Mouse (Mus musculus) heart, embryonic 12.5 days (tissue): ENCODE results near the gene Shroom1. TPM values are rescaled to one million over a fixed set of nuclear protein-coding genes. Genes with fewer than 3 reads are reported as not detected.
A peak's percentile ranks its signal among the peaks of the same experiment; 100 is the strongest.

Experiments
- ATAC-seq: fragments of 200-750 bp; cut with Nextera tagmentation; 2 replicates; pipeline ENCODE4 v1.8.0; 2017; ENCODE audit warnings: moderate TSS enrichment, moderate library complexity; ENCODE audit not compliant: insufficient number of reproducible peaks, low FRiP score
- H3K27ac ChIP-seq: fragments of 300-500 bp; sonication (generic); 2 replicates; pipeline ENCODE4 v1.5.1; 2016; ENCODE audit warnings: mild to moderate bottlenecking, moderate library complexity; ENCODE audit not compliant: poor library complexity, severe bottlenecking
- H3K27me3 ChIP-seq: fragments of 300-500 bp; sonication (generic); replicated peaks from 2 replicates; pipeline ENCODE4 v1.6.1; 2016; ENCODE audit warnings: mild to moderate bottlenecking, moderate library complexity
- H3K36me3 ChIP-seq: fragments of 300-500 bp; sonication (generic); 2 replicates; pipeline ENCODE4 v1.6.1; 2016; ENCODE audit warnings: mild to moderate bottlenecking, moderate library complexity
- H3K4me1 ChIP-seq: fragments of 300-500 bp; sonication (generic); replicated peaks from 2 replicates; pipeline ENCODE4 v1.6.1; 2016; ENCODE audit warnings: mild to moderate bottlenecking
- H3K4me2 ChIP-seq: fragments of 300-500 bp; sonication (generic); 2 replicates; pipeline ENCODE4 v1.6.1; 2016; ENCODE audit warnings: mild to moderate bottlenecking, moderate library complexity
- H3K4me3 ChIP-seq: fragments of 300-500 bp; sonication (generic); 2 replicates; pipeline ENCODE4 v1.5.1; 2016; ENCODE audit warnings: mild to moderate bottlenecking
- H3K9ac ChIP-seq: fragments of 300-500 bp; sonication (generic); 2 replicates; pipeline ENCODE4 v1.6.1; 2016; ENCODE audit warnings: mild to moderate bottlenecking, moderate library complexity
- H3K9me3 ChIP-seq: fragments of 300-500 bp; sonication (generic); replicated peaks from 2 replicates; pipeline ENCODE4 v1.6.1; 2016; ENCODE audit warnings: mild to moderate bottlenecking, moderate library complexity
- WGBS: fragments of 180-500 bp; shearing (Covaris S2); methylation state at CpG from one replicate; pipeline ENCODE4 v1.1.7; 2016; 5-methylcytosine and 5-hydroxymethylcytosine counted together
- polyA plus RNA-seq: library from polyadenylated mRNA; unstranded; fragments of >200 nt; fragmentation: Nextera tagmentation; extraction: Ambion mirVana; gene quantifications from 2 replicates; pipeline ENCODE4 v1.2.1, GENCODE M21; 2016

Gene Shroom1
- polyA plus RNA-seq, 1 experiment from 2014 or later: 5.8 TPM

DNA sequence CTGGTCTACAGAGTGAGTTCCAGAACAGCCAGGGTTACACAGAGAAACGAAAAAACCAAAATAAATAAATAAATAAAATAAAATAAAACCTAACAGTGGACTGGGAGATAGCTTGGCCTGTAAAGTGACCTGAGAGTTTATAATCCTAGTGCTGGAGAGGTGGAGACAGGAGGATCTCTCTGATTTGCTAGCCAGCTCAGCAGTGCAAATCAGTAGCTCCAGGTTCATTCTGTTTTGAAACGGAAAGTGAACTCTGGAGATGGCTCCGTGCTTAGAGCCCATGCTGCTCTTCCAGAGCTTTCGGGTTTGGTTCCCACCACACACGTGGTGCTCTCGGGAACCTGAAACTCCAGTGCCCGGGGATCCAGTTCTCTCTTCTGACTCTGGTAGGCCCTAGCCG lies 9.0 kb upstream of the Shroom1 start:
- Histone ChIP-seq H3K27me3 (0 out of 2 replicates have a peak, but pooled peaks cover 3% of the 10 kb centered on the region), H3K9ac (no peak overlapping the region), H3K27ac (no peak overlapping the region), H3K4me1 (0 out of 2 replicates have a peak, but pooled peaks cover 7% of the 10 kb centered on the region), H3K9me3 (no peaks in the 10 kb centered on the region), H3K4me3 (no peak overlapping the region), H3K4me2 (no peak overlapping the region), H3K36me3 (no peaks in the 10 kb centered on the region)
- no peak for ATAC-seq
- WGBS: 88% methylated on average over 8 of the region's 8 CpGs

DNA sequence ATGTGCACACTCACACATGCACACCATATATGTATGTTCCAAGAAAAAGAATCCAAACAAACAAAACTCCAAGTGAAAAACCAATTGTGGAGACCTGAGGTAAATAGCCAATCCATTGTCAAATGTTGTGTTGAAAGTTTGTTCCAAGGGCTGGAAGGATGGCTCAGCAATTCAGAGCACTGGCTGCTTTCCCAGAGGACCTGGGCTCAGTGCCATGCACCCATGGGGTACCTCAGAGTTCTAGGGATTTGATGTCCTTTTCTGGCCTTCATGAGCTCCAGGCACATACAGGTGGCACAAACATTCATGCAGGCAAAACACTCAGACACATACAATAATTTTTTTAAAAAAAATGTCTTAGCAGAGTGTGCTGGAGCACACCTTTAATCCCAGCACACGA lies 8.5 kb upstream of the Shroom1 start:
- Histone ChIP-seq H3K4me2 (no peak overlapping the region), H3K4me1 (0 out of 2 replicates have a peak, but pooled peaks cover 7% of the 10 kb centered on the region), H3K4me3 (no peak overlapping the region), H3K27ac (no peak overlapping the region), H3K9me3 (no peaks in the 10 kb centered on the region), H3K27me3 (0 out of 2 replicates have a peak, but pooled peaks cover 3% of the 10 kb centered on the region), H3K36me3 (no peaks in the 10 kb centered on the region), H3K9ac (no peak overlapping the region)
- ATAC-seq: no peak
- 83% methylated on average over 1 of the region's 1 CpGs for WGBS

DNA sequence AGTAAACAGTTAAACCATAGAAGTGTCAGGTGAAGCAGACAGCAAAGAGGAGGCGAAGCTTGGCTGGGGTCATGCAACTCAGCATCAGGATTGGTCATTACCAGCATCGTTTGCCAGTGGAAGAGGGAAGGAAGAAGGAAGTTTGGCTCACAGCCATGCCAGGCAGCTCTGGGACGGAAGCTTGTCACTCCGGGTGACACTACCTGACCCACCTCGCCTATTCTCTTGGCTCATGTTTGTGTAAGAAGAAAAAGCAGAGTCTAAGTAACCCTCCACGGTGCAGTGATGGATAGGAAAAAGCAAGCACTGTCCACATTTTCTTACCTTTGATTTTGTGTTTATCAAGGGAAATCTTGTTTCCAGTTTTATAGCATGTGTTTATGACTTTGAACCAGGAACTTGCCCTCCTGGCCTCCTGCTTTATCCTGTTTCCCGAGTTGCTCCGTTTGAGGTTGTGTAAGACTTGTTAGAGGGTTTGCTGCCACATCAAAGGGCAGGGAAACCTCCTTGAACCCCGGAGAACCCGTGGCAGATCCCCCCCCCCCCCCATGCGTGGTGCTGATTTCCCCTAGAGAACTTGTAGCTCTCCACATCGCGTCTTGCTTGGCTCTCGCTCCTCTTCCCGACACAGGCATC lies 6.8 kb upstream of the Shroom1 start:
- Histone ChIP-seq H3K4me2 (no peak overlapping the region), H3K9ac (no peak overlapping the region), H3K4me3 (no peak overlapping the region), H3K27ac (no peak overlapping the region), H3K27me3 (0 out of 2 replicates have a peak, but pooled peaks cover 3% of the 10 kb centered on the region), H3K36me3 (no peaks in the 10 kb centered on the region), H3K9me3 (no peaks in the 10 kb centered on the region), H3K4me1 (0 out of 2 replicates have a peak, but pooled peaks cover 7% of the 10 kb centered on the region)
- WGBS: 36% methylated on average over 15 of the region's 15 CpGs
- ATAC-seq: no peak

DNA sequence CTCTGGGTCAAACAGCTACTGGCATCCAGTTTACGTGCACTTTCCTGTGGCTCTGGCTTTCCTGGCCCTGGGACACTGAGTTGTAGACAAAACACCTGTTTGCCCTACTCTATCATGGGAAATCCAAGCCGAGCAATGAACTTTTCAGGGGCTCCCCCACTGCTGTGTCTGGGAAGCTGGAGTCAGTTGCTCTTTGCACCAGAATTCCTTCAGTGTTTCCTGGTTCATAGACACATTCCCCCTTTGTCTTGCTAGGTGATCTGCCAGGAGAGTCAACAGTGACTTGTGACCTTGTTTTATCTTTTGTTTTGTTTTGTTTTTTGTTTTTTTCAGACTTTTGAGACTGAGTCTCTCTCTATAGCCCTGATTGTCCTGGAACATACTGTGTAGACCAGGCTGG lies 5.6 kb upstream of the Shroom1 start:
- Histone ChIP-seq H3K27me3 (0 out of 2 replicates have a peak, but pooled peaks cover 3% of the 10 kb centered on the region), H3K9me3 (no peaks in the 10 kb centered on the region), H3K27ac (no peak overlapping the region), H3K36me3 (no peaks in the 10 kb centered on the region), H3K4me1 (0 out of 2 replicates have a peak, but pooled peaks cover 3% of the 10 kb centered on the region), H3K4me3 (no peak overlapping the region), H3K4me2 (no peak overlapping the region), H3K9ac (no peak overlapping the region)
- no peak for ATAC-seq
- 72% methylated on average over 2 of the region's 2 CpGs for WGBS

DNA sequence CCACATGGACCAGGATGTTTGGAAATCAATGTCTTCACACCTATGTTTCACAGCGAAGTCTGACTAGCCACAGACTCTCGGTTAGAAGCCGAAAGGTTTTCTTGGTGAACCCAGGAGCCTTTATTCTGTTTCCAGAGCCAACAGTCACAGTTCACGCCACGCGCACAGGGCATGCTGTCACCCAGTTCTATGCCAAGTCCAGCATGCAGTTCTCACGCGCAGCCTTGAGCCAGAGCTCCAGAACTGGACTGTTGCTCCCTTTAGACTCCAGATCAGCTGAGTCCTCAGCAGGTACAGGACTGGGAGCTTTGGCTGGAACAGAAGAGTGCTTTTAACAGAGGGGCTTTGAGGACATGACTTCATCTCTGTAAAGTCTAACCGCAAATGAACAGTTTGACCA lies 4.6 kb upstream of the Shroom1 start:
- no peak overlapping the region for H3K27ac ChIP-seq
- H3K9ac ChIP-seq: no peak overlapping the region
- H3K9me3 ChIP-seq: no peaks in the 10 kb centered on the region
- no peaks in the 10 kb centered on the region for H3K36me3 ChIP-seq
- 93% methylated on average over 9 of the region's 9 CpGs for WGBS
- 0 out of 2 replicates have a peak, but pooled peaks cover 3% of the 10 kb centered on the region for H3K27me3 ChIP-seq
- no peak overlapping the region for H3K4me2 ChIP-seq
- ATAC-seq: no peak
- peaks cover 3% of the 10 kb centered on the region; the same call in 1 of the 2 replicates for H3K4me1 ChIP-seq
- no peak overlapping the region for H3K4me3 ChIP-seq

DNA sequence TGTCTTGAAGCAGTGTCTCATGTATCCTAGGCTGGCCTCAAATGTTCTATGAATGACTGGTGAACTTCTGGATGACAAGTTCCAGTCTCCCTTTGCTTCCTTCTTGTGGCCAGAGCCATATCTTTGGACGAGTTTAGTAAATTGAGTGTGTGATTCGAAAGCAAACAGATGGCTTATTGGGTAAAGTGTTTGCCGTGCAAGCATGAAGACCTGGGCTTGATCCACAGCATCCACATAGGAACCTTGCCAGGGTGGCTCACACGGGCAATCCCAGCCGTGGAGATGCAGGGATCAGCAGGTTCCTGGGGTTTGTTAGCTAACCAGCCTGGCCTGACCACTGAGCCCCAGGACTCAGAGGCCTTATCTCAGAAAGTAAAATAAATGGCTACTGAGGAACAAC lies 4.0 kb upstream of the Shroom1 start:
- no peak for ATAC-seq
- Histone ChIP-seq H3K27ac (no peak overlapping the region), H3K4me1 (peaks cover 3% of the 10 kb centered on the region; the same call in 1 of the 2 replicates), H3K27me3 (peaks cover 9% of the 10 kb centered on the region; the same call in 1 of the 2 replicates), H3K9me3 (no peaks in the 10 kb centered on the region), H3K4me2 (no peak overlapping the region), H3K4me3 (no peak overlapping the region), H3K9ac (no peak overlapping the region), H3K36me3 (no peaks in the 10 kb centered on the region)
- WGBS: 77% methylated on average over 5 of the region's 5 CpGs

DNA sequence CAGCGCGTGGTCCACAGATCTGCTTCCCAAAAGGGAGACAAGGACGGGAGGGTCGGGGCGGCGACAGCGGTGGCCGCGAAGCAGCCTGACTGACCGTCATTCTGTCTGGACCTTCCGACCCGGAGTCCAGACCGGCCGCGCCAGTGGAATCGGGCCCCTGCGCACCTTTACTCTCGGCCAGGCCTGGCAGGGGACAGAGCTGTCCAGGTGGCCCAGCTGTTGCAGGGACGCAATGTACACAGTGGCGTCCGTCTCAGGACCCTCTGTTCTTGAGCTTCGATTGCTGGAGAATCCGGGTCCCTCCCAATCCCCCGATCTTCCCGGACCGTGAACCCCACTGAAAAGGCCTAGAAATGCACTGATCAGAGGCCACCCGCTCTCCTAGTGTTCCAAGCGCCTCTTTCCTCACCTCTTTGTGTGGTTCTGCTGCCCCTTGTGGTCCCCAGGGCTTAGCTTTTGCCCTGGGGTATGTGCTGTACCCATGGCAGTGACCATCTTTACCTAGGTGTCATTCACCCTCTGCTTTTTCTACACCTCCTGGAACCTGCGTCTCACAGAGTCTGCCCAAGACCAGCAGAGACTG lies 458 bp downstream of the Shroom1 start:
- H3K4me3 ChIP-seq: peak overlapping the region; percentile 58
- no peaks in the 10 kb centered on the region; the same call in 1 of the 2 replicates for H3K4me1 ChIP-seq
- H3K9me3 ChIP-seq: no peaks in the 10 kb centered on the region
- peak overlapping the region; percentile 14; the same call in 1 of the 2 replicates for H3K27ac ChIP-seq
- H3K4me2 ChIP-seq: peak overlapping the region; percentile 87
- no peaks in the 10 kb centered on the region for H3K36me3 ChIP-seq
- 3% methylated on average over 29 of the region's 29 CpGs for WGBS
- H3K9ac ChIP-seq: peak overlapping the region; percentile 75
- ATAC-seq: peak; percentile 24; the same call in 1 of the 2 replicates
- peaks cover 31% of the 10 kb centered on the region for H3K27me3 ChIP-seq

DNA sequence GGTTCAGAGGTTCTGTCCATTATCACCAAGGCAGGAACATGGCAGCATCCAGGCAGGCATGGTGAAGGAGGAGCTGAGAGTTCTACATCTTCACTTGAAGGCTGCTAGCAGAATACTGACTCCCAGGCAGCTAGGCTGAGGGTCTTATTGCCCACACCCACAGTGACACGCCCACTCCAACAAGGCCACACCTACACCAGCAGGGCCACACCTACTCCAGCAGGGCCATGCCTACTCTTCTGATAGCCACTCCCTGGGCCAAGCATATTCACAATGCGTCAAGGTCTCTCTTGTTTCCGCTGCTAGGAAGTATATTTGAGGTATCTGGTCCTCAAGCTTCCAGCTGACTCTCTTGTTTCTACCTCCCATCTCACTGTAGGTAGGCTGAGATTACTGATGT lies 2.0 kb downstream of the Shroom1 start:
- WGBS: 64% methylated on average over 3 of the region's 3 CpGs
- Histone ChIP-seq H3K36me3 (no peaks in the 10 kb centered on the region), H3K27ac (no peak overlapping the region), H3K4me3 (no peak overlapping the region), H3K27me3 (peaks cover 47% of the 10 kb centered on the region), H3K9ac (no peak overlapping the region), H3K9me3 (no peaks in the 10 kb centered on the region), H3K4me2 (no peak overlapping the region), H3K4me1 (peaks cover 11% of the 10 kb centered on the region)
- no peak for ATAC-seq

DNA sequence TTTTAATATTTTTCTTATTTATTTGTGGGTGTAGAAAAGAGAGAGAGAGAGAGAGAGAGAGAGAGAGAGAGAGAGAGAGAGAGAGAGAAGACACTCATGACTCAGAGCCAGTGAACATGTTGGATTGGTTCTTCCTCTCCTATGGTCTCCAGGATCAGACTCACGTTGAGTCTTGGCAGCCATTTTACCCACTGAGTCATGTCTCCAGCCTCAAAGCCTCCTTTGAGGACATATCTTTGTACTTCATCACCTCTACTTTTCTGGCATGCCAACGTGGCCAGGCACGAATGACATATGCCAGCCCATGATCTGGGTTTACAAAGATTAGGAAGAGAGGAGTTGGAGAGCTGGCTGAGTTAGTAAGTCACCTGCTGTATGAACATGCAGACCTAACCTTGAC lies 3.2 kb downstream of the Shroom1 start:
- no peaks in the 10 kb centered on the region for H3K9me3 ChIP-seq
- 48% methylated on average over 3 of the region's 3 CpGs for WGBS
- no peak overlapping the region for H3K4me3 ChIP-seq
- 0 out of 2 replicates have a peak, but pooled peaks cover 3% of the 10 kb centered on the region for H3K36me3 ChIP-seq
- peaks cover 12% of the 10 kb centered on the region for H3K4me1 ChIP-seq
- no peak overlapping the region for H3K4me2 ChIP-seq
- no peak overlapping the region for H3K27ac ChIP-seq
- ATAC-seq: no peak
- H3K27me3 ChIP-seq: peaks cover 58% of the 10 kb centered on the region
- no peak overlapping the region for H3K9ac ChIP-seq

DNA sequence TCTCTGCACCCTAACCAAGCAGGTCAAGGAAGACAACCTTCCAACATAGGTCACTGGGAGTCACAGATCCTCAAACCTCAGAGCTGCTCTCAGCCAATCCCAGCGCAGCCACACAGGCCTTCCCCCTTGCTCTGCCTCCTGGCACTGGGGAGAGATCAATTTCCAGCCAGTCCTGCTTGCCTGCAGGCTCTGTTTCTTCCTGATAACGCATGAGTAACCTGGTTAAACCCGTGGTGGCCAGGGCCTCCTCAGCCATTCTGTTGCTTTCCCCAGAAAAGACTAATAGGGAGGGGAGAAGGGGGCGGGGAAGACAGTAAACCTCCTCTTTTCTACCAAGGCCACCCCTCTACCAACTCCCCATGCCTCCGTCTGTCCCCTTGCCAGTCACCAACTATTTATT lies 4.7 kb downstream of the Shroom1 start:
- H3K9ac ChIP-seq: no peak overlapping the region
- peaks cover 19% of the 10 kb centered on the region for H3K4me1 ChIP-seq
- H3K27ac ChIP-seq: no peak overlapping the region
- ATAC-seq: no peak
- no peak overlapping the region for H3K4me2 ChIP-seq
- H3K9me3 ChIP-seq: no peaks in the 10 kb centered on the region
- H3K27me3 ChIP-seq: peaks cover 72% of the 10 kb centered on the region
- no peak overlapping the region for H3K4me3 ChIP-seq
- 0 out of 2 replicates have a peak, but pooled peaks cover 3% of the 10 kb centered on the region for H3K36me3 ChIP-seq
- 30% methylated on average over 5 of the region's 5 CpGs for WGBS

DNA sequence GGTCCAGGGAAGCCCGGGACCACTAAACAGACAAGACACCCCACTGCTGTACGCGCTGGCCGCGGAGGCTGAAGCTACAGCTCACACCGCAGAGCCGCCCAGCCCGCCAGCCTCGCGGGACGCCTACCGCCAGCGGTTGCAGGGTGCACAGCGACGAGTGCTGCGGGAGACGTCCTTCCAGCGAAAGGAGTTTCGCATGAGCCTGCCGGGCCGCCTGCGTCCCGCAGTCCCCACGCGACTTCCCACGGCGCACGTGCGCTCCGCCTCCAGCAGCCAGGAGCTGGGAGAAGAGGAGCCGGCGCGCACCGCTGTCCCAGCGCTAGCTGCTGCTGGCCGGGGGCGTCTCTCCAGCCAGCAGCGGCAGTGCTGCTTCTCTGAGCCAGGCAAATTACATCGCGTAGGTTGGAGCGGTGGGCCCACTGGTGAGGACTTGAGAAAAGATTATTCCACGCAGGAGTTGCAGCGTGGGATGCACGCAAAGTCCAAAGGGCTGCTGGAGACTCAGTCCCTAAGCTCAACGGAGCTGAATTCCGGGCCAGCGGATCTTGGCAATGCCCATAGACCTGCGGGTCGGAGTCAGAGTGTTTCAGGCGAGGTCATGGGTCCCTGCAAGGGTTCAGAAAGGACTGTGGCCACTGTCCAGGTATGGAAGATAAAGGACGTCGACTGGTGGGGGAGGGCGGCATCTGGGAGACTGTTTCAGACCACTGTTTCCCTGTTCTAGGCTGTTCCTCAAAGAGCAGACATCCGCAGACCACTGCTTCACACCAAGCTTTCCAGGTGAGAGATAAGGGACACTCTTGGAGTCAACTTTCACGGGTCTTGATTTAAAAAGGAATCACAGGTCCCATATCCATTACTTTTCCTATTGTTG lies 6.8 kb downstream of the Shroom1 start:
- no peak overlapping the region for H3K27ac ChIP-seq
- H3K4me1 ChIP-seq: peaks cover 21% of the 10 kb centered on the region
- WGBS: 8% methylated on average over 55 of the region's 55 CpGs
- H3K4me2 ChIP-seq: peak overlapping the region; percentile 81
- H3K9me3 ChIP-seq: no peaks in the 10 kb centered on the region
- peak overlapping the region; percentile 47 for H3K9ac ChIP-seq
- peaks cover 68% of the 10 kb centered on the region for H3K27me3 ChIP-seq
- ATAC-seq: no peak
- peak overlapping the region; percentile 49 for H3K4me3 ChIP-seq
- H3K36me3 ChIP-seq: 0 out of 2 replicates have a peak, but pooled peaks cover 3% of the 10 kb centered on the region
